10 mouse cellular contexts compared by ENCODE assay signal in the genomic region with DNA sequence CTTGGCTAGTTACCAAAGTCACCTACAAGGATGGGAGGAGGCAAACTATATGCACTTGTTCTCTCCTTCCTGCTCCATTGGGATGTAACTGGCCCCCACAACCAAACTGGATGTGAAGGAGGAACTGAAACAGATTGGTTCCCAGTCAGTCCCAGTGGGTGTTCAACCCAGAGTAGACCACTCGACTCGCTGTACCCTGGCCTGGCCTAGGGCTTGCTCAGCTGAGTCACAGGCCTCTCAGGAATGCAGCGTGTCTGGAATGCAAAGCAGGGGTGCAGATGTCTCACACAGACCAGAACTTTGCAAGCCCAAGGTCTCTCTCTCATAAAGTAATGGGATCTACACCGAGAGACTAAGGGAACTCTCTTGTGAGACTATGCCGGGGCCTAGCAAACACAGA. TPM values are rescaled to one million over a fixed set of nuclear protein-coding genes. Genes with fewer than 3 reads are reported as not detected.
DNase-seq lines count a peak whose midpoint lies in the region; ATAC-seq and TF ChIP-seq lines count a peak whose summit lies in the region.
"Had no signal": no experiment of that assay in that cellular context is flagged by ENCODE, and none has a peak within 500 bp of the region (broad histone marks: within the 10 kb centered on the region; RNA-seq: fewer than 3 reads in every experiment).

No protein-coding gene starts in this region.

- no peak overlapping the region for H3K27ac ChIP-seq in heart, embryonic 11.5 days (ENCODE audit: low read depth, low read length)
- H3K27ac ChIP-seq in kidney, postnatal 0 days, result peak overlapping the region; percentile 36; the same call in 1 of the 2 replicates
- H3K27ac ChIP-seq in stomach, postnatal 0 days (replicated peaks), result peak overlapping the region; percentile 40; the same call in 1 of the 2 replicates

- H3K9ac ChIP-seq in heart, embryonic 11.5 days (ENCODE audit: low read depth, low read length), result no peak overlapping the region
- no peak overlapping the region for H3K9ac ChIP-seq in kidney, postnatal 0 days (ENCODE audit: low read depth, low read length)
- no peak overlapping the region for H3K9ac ChIP-seq in stomach, postnatal 0 days (ENCODE audit: low read length)
- H3K9ac ChIP-seq: liver, postnatal 0 days had no signal

- no peak overlapping the region for H3K4me3 ChIP-seq in heart, embryonic 11.5 days (ENCODE audit: low read depth, low read length)
- H3K4me3 ChIP-seq in kidney, postnatal 0 days (replicated peaks; ENCODE audit: low read depth, low read length), result no peak overlapping the region
- H3K4me3 ChIP-seq in stomach, postnatal 0 days (ENCODE audit: low read depth, low read length), result no peak overlapping the region

- H3K9me3 ChIP-seq in heart, embryonic 11.5 days (replicated peaks; ENCODE audit: control insufficient read depth, low read length), result no peaks in the 10 kb centered on the region
- no peaks in the 10 kb centered on the region for H3K9me3 ChIP-seq in kidney, postnatal 0 days (replicated peaks; ENCODE audit: low read length)
- H3K9me3 ChIP-seq in stomach, postnatal 0 days (ENCODE audit: control insufficient read depth, low read length), result no peaks in the 10 kb centered on the region

- TF ChIP-seq CTCF in kidney, postnatal 0 days (IDR thresholded peaks at IDR 0.05; ENCODE audit: low read depth), result no peak
- TF ChIP-seq CTCF in stomach, postnatal 0 days (IDR thresholded peaks at IDR 0.05; ENCODE audit: low read depth), result no peak

- ATAC-seq in heart, embryonic 11.5 days (replicated peaks; ENCODE audit: insufficient number of reproducible peaks, low FRiP score, low TSS enrichment), result no peak
- no peak; the same call in 1 of the 2 replicates for ATAC-seq in kidney, postnatal 0 days (replicated peaks; ENCODE audit: low FRiP score, low read depth)
- no peak for ATAC-seq in stomach, postnatal 0 days (ENCODE audit: low FRiP score, low TSS enrichment)
- ATAC-seq: liver, postnatal 0 days had no signal

- no peak for TF ChIP-seq EP300 in stomach, postnatal 0 days (optimal IDR thresholded peaks at IDR 0.05)

- H3K4me2 ChIP-seq in heart, embryonic 11.5 days, result no peak overlapping the region
- H3K4me2 ChIP-seq in kidney, postnatal 0 days (ENCODE audit: low read length), result no peak overlapping the region
- no peak overlapping the region for H3K4me2 ChIP-seq in stomach, postnatal 0 days (replicated peaks; ENCODE audit: low read depth)

- intact Hi-C loops in left cerebral cortex, postnatal 10 days (cut with DNase I), result no loop called here

- DNase-seq in heart, adult 11 months, result peak; percentile 84
- peak; percentile 45 for DNase-seq in urinary bladder, postnatal 14 days (ENCODE audit: low spot score)
- no peak for DNase-seq in urinary bladder, postnatal 10 days (ENCODE audit: low spot score)
- peak; percentile 46 for DNase-seq in kidney, postnatal 0 days (ENCODE audit: low spot score)
- DNase-seq in stomach, postnatal 0 days (ENCODE audit: low spot score), result no peak
- DNase-seq in left cerebral cortex, postnatal 10 days (ENCODE audit: extremely low spot score in 1 of 2, low spot score in 2 of 2), result no peak
- no peak for DNase-seq in right cerebral cortex, postnatal 25 days
- DNase-seq: cerebellum, adult 11-12 months; liver, postnatal 0 days had no signal

- no peaks in the 10 kb centered on the region for H3K27me3 ChIP-seq in heart, embryonic 11.5 days (ENCODE audit: control insufficient read depth, insufficient read depth, low read length)
- no peaks in the 10 kb centered on the region for H3K27me3 ChIP-seq in kidney, postnatal 0 days (ENCODE audit: insufficient read depth, low read length)
- H3K27me3 ChIP-seq in stomach, postnatal 0 days (ENCODE audit: control insufficient read depth, insufficient read depth, low read length), result no peaks in the 10 kb centered on the region

- H3K4me1 ChIP-seq in heart, embryonic 11.5 days (ENCODE audit: control insufficient read depth, insufficient read depth, low read length), result peaks cover 6% of the 10 kb centered on the region; the same call in 1 of the 2 replicates
- peaks cover 9% of the 10 kb centered on the region for H3K4me1 ChIP-seq in kidney, postnatal 0 days (replicated peaks; ENCODE audit: insufficient read depth, low read length)
- peaks cover 6% of the 10 kb centered on the region; the same call in 1 of the 2 replicates for H3K4me1 ChIP-seq in stomach, postnatal 0 days (replicated peaks; ENCODE audit: control insufficient read depth, insufficient read depth)

- WGBS in heart, embryonic 11.5 days (ENCODE audit: insufficient replicate concordance), result 55% methylated on average over 5 of the region's 5 CpGs
- 57% methylated on average over 5 of the region's 5 CpGs for WGBS in kidney, postnatal 0 days
- WGBS in stomach, postnatal 0 days, result 65% methylated on average over 5 of the region's 5 CpGs

- H3K36me3 ChIP-seq in heart, embryonic 11.5 days (ENCODE audit: control insufficient read depth, insufficient read depth, low read length), result no peaks in the 10 kb centered on the region
- no peaks in the 10 kb centered on the region for H3K36me3 ChIP-seq in kidney, postnatal 0 days (ENCODE audit: insufficient read depth, low read length)
- no peaks in the 10 kb centered on the region for H3K36me3 ChIP-seq in stomach, postnatal 0 days (ENCODE audit: control insufficient read depth, insufficient read depth, low read length)

RNA-seq across cellular contexts. Expression of a gene that starts 27.8 kb away (rescaled TPM):
- 20.4 and 22.0 TPM in 2 replicates for polyA plus RNA-seq in heart, embryonic 11.5 days (2014; fragmentation: Nextera tagmentation; extraction: Ambion mirVana)
- 27.5 and 29.9 TPM in 2 replicates for polyA plus RNA-seq in kidney, postnatal 0 days (2015; fragmentation: Nextera tagmentation; extraction: Ambion mirVana)
- 16.9 and 18.1 TPM in 2 replicates for polyA plus RNA-seq in stomach, postnatal 0 days (2015; fragmentation: Nextera tagmentation; extraction: Ambion mirVana)
- 10 to 100 TPM; 56.1 to 57.6 TPM for total RNA-seq in left cerebral cortex, postnatal 10 days (2021)

Comparison
In these comparisons a context has a peak if more than half of its experiments do, and no peak if none do; other contexts are left out.
1. DNase-seq: peak in heart, adult 11 months (single experiment), urinary bladder, postnatal 14 days (single experiment) and kidney, postnatal 0 days (single experiment); none in urinary bladder, postnatal 10 days (single experiment), stomach, postnatal 0 days (single experiment), left cerebral cortex, postnatal 10 days (0 of 2) and right cerebral cortex, postnatal 25 days (single experiment).